Mouse (Mus musculus) olfactory bulb, adult 2 months (tissue): ENCODE measurements at regions not wholly inside any gene's neighbourhood (a gene's known extent, or its start where the extent isn't known, plus 50 kb on each side); places are given as distances from the start of the nearest gene placed in this dataset.

Experiments used
- CTCF ChIP-seq: fragments of 200-500 bp; IDR thresholded peaks from 2 replicates; pipeline ENCODE4 v1.5.1; 2012; ENCODE audit warnings: low read depth, mild to moderate bottlenecking, low read length, moderate library complexity; ENCODE audit not compliant: insufficient read depth
- POLR2A ChIP-seq: fragments of 200-500 bp; IDR thresholded peaks from 2 replicates; pipeline ENCODE4 v1.6.1; 2012; ENCODE audit warnings: mild to moderate bottlenecking, low read depth, low read length, moderate library complexity; ENCODE audit not compliant: insufficient read depth

DNA sequence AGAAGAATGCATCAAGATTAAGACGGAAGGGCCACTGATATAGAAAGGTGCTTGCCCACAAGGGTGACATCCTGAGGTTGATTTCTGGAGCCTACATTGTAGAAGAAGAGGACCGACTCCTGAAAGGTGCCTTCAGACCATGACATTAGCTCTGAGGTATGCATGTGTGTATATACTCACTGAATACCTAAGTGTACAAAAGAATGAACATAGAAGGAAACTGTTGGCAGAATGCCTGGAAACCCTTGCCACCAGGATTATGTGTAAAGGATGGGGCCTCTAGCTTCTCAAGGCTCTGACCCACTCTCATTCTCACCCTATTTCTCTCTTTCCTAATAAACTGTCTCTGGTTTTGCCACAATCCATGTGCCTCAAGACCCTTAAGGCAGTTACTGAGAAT lies 90.7 kb upstream of the Ercc6l2 start:
- no peak for TF ChIP-seq CTCF
- no peak for TF ChIP-seq POLR2A
